Mouse (Mus musculus) E14TG2a.4 (cell line): Measurements from ENCODE around the gene 1700029P11Rik.

Experiments used
- CTCF ChIP-seq: conservative IDR thresholded peaks from 2 replicates; pipeline ENCODE4 v1.5.1; 2014; ENCODE audit warnings: low read length
- NANOG ChIP-seq: IDR thresholded peaks from 2 replicates; pipeline ENCODE4 v1.6.1; 2014; ENCODE audit warnings: borderline replicate concordance, low read length, mixed read lengths
- POU5F1 ChIP-seq: IDR thresholded peaks from 2 replicates; pipeline ENCODE4 v1.6.1; 2014; ENCODE audit warnings: low read length, borderline replicate concordance

GRCm38 (mm10) chr15:81950716-81951115, 29.6 kb upstream of the 1700029P11Rik start:
- TF ChIP-seq CTCF (no peak), NANOG (no peak), POU5F1 (no peak)
